In genomic region chr2:13413520-13414178, GRCm38 (mm10) we compare ENCODE assay signal across 8 mouse cellular contexts.
A peak's percentile ranks its signal among the peaks of the same experiment; 100 is the strongest.
DNase-seq lines count a peak whose midpoint lies in the region; ATAC-seq and TF ChIP-seq lines count a peak whose summit lies in the region.

No protein-coding gene starts in this region.

- H3K9me3 ChIP-seq in embryonic facial prominence, embryonic 10.5 days = no peaks in the 10 kb centered on the region
- H3K9me3 ChIP-seq in limb, embryonic 12.5 days = no peaks in the 10 kb centered on the region
- H3K9me3 ChIP-seq in midbrain, embryonic 16.5 days (replicated peaks; ENCODE audit: control insufficient read depth, low read length, poor library complexity, severe bottlenecking) = no peaks in the 10 kb centered on the region

- DNase-seq in lung, adult 18-20 months = peak; percentile 84 to 86
- no peak for DNase-seq in lung, adult 2 months
- peak; percentile 20 for DNase-seq in embryonic facial prominence, embryonic 10.5 days (ENCODE audit: low spot score)
- DNase-seq in heart, postnatal 25 days (ENCODE audit: low spot score) = peak; percentile 70
- peak; percentile 79 for DNase-seq in thymus, postnatal 25 days
- DNase-seq in urinary bladder, adult 2 months (ENCODE audit: low spot score) = no peak

- no peak overlapping the region for H3K4me2 ChIP-seq in limb, embryonic 12.5 days
- no peak overlapping the region for H3K4me2 ChIP-seq in midbrain, embryonic 16.5 days (ENCODE audit: low read length)

- no peak for ATAC-seq in limb, embryonic 12.5 days (ENCODE audit: insufficient number of reproducible peaks, insufficient read depth, low FRiP score, low TSS enrichment, low read depth)
- ATAC-seq in midbrain, embryonic 16.5 days = peak; percentile 52

- no peak for TF ChIP-seq POLR2A in lung, adult 2 months (IDR thresholded peaks at IDR 0.05; ENCODE audit: borderline replicate concordance, extremely low read depth, low read depth, low read length)

- H3K4me3 ChIP-seq in lung, adult 2 months (replicated peaks; ENCODE audit: extremely low read depth, low read depth, low read length) = no peak overlapping the region
- H3K4me3 ChIP-seq in embryonic facial prominence, embryonic 10.5 days = no peak overlapping the region
- no peak overlapping the region for H3K4me3 ChIP-seq in limb, embryonic 12.5 days (replicated peaks)
- no peak overlapping the region for H3K4me3 ChIP-seq in midbrain, embryonic 16.5 days (ENCODE audit: low read depth, low read length)

- intact Hi-C loops in heart, postnatal 25 days (cut with DNase I) = loop anchor here (2.0 to 10.0 kb wide), 3 partner anchors 41 to 161 kb away; no protein-coding TSS in a partner anchor

- no peaks in the 10 kb centered on the region for H3K27me3 ChIP-seq in embryonic facial prominence, embryonic 10.5 days (replicated peaks; ENCODE audit: low read depth, poor library complexity, severe bottlenecking)
- H3K27me3 ChIP-seq in limb, embryonic 12.5 days = no peaks in the 10 kb centered on the region
- no peaks in the 10 kb centered on the region for H3K27me3 ChIP-seq in midbrain, embryonic 16.5 days (ENCODE audit: control insufficient read depth, insufficient read depth, low read depth, low read length)

- no peak for TF ChIP-seq CTCF in lung, adult 2 months (IDR thresholded peaks at IDR 0.05; ENCODE audit: insufficient read depth, low read length)

- peaks cover 24% of the 10 kb centered on the region for H3K4me1 ChIP-seq in lung, adult 2 months (ENCODE audit: control insufficient read depth, insufficient read depth, low read length)
- peaks cover 6% of the 10 kb centered on the region; the same call in 1 of the 2 replicates for H3K4me1 ChIP-seq in embryonic facial prominence, embryonic 10.5 days
- H3K4me1 ChIP-seq in limb, embryonic 12.5 days (replicated peaks) = 0 out of 2 replicates have a peak, but pooled peaks cover 11% of the 10 kb centered on the region
- H3K4me1 ChIP-seq in midbrain, embryonic 16.5 days (ENCODE audit: control insufficient read depth, insufficient read depth, low read length) = no peaks in the 10 kb centered on the region

- WGBS in lung, adult 2 months = 18% methylated on average over 4 of the region's 4 CpGs
- WGBS in embryonic facial prominence, embryonic 10.5 days = 55% methylated on average over 4 of the region's 4 CpGs
- WGBS in limb, embryonic 12.5 days = 43% methylated on average over 4 of the region's 4 CpGs
- 58% methylated on average over 4 of the region's 4 CpGs for WGBS in midbrain, embryonic 16.5 days

- peak overlapping the region; percentile 35; the same call in 1 of the 2 replicates for H3K27ac ChIP-seq in embryonic facial prominence, embryonic 10.5 days (replicated peaks)
- peak overlapping the region; percentile 25; the same call in 1 of the 2 replicates for H3K27ac ChIP-seq in limb, embryonic 12.5 days
- H3K27ac ChIP-seq in midbrain, embryonic 16.5 days (ENCODE audit: low read length) = no peak overlapping the region

- H3K36me3 ChIP-seq in embryonic facial prominence, embryonic 10.5 days (replicated peaks) = no peaks in the 10 kb centered on the region
- no peaks in the 10 kb centered on the region for H3K36me3 ChIP-seq in limb, embryonic 12.5 days
- H3K36me3 ChIP-seq in midbrain, embryonic 16.5 days (ENCODE audit: control insufficient read depth, insufficient read depth, low read length) = no peaks in the 10 kb centered on the region

- H3K9ac ChIP-seq in limb, embryonic 12.5 days (replicated peaks) = no peak overlapping the region
- no peak overlapping the region for H3K9ac ChIP-seq in midbrain, embryonic 16.5 days (ENCODE audit: low read depth, low read length)

Comparison
In these comparisons a context has a peak if more than half of its experiments do, and no peak if none do; other contexts are left out.
1. DNase-seq: peak in lung, adult 18-20 months (2 of 2), embryonic facial prominence, embryonic 10.5 days (single experiment), heart, postnatal 25 days (single experiment) and thymus, postnatal 25 days (single experiment); none in lung, adult 2 months (single experiment) and urinary bladder, adult 2 months (single experiment).